ENCODE assay signal across 8 mouse cellular contexts in genomic region chr11:119210321-119211100, GRCm38 (mm10). TPM values are rescaled to one million over a fixed set of nuclear protein-coding genes. Genes with fewer than 3 reads are reported as not detected.
DNase-seq lines count a peak whose midpoint lies in the region; ATAC-seq and TF ChIP-seq lines count a peak whose summit lies in the region.

No protein-coding gene starts in this region.

- no peaks in the 10 kb centered on the region for H3K27me3 ChIP-seq in lung, postnatal 0 days (replicated peaks; ENCODE audit: insufficient read depth, low read length)

- WGBS in lung, postnatal 0 days = 55% methylated on average over 32 of the region's 32 CpGs

- no peak overlapping the region for H3K4me3 ChIP-seq in lung, postnatal 0 days (ENCODE audit: low read depth, low read length)

- H3K36me3 ChIP-seq in lung, postnatal 0 days (ENCODE audit: insufficient read depth, low read length) = peaks cover 14% of the 10 kb centered on the region

- no peak overlapping the region for H3K27ac ChIP-seq in lung, postnatal 0 days (ENCODE audit: low read length)

- no peak for TF ChIP-seq EP300 in lung, postnatal 0 days (IDR thresholded peaks at IDR 0.05)

- no peak overlapping the region for H3K9ac ChIP-seq in lung, postnatal 0 days (replicated peaks; ENCODE audit: low read depth)

- peak; percentile 57; the same call in 1 of the 2 replicates for ATAC-seq in frontal cortex, adult (ENCODE audit: low TSS enrichment)
- no peak for ATAC-seq in lung, postnatal 0 days
- ATAC-seq in CD4-positive, CD25-positive, alpha-beta regulatory T cell, adult 4 months = no peak

- peaks cover 19% of the 10 kb centered on the region for H3K4me1 ChIP-seq in lung, postnatal 0 days (ENCODE audit: insufficient read depth, low read depth, low read length)

- no peak overlapping the region for H3K4me2 ChIP-seq in lung, postnatal 0 days (replicated peaks; ENCODE audit: low read depth, low read length)

- peak; percentile 25 for TF ChIP-seq CTCF in lung, postnatal 0 days (IDR thresholded peaks at IDR 0.05)

- DNase-seq in frontal cortex, postnatal 14 days (ENCODE audit: low spot score in 2 of 2) = no peak
- DNase-seq in adipocyte (ENCODE audit: low spot score) = peak; percentile 84
- peak; percentile 75 to 79 for DNase-seq in frontal cortex, postnatal 36 days (ENCODE audit: low spot score in 2 of 2)
- peak; percentile 86 for DNase-seq in heart, postnatal 4 days
- peak; percentile 49 for DNase-seq in lung, postnatal 0 days (ENCODE audit: low spot score)
- no peak for DNase-seq in thymus, postnatal 0 days (ENCODE audit: low spot score)

- no peaks in the 10 kb centered on the region for H3K9me3 ChIP-seq in lung, postnatal 0 days (ENCODE audit: low read length)

RNA-seq across cellular contexts. Expression of gene Tbc1d16, which starts 17.8 kb away (rescaled TPM):
- total RNA-seq in heart, postnatal 4 days (2021) = 10 to 100 TPM; 60.5 to 63.4 TPM
- 11.9 and 12.9 TPM in 2 replicates for polyA plus RNA-seq in lung, postnatal 0 days (2015; fragmentation: Nextera tagmentation; extraction: Ambion mirVana)
- polyA plus RNA-seq in thymus, postnatal 0 days (2015; fragmentation: Nextera tagmentation; extraction: Ambion mirVana) = 5.3 and 5.9 TPM in 2 replicates
- 1 to 10 TPM in 1 of 2 experiments, under 1 TPM in 1; 0.72 to 1.0 TPM for polyA plus RNA-seq in CD4-positive, CD25-positive, alpha-beta regulatory T cell, adult 4 months (2017; shearing (Covaris generic))

RNA-seq across cellular contexts. Expression of gene Ccdc40, which starts 17.9 kb away (rescaled TPM):
- 1 to 10 TPM in 1 of 2 experiments, under 1 TPM in 1; 0.27 to 1.4 TPM for total RNA-seq in heart, postnatal 4 days (2021)
- 6.1 and 6.3 TPM in 2 replicates for polyA plus RNA-seq in lung, postnatal 0 days (2015; fragmentation: Nextera tagmentation; extraction: Ambion mirVana)
- 4.6 and 5.3 TPM in 2 replicates for polyA plus RNA-seq in thymus, postnatal 0 days (2015; fragmentation: Nextera tagmentation; extraction: Ambion mirVana)
- polyA plus RNA-seq in CD4-positive, CD25-positive, alpha-beta regulatory T cell, adult 4 months (2017; shearing (Covaris generic)) = 1 to 10 TPM; 2.9 to 3.6 TPM

RNA-seq across cellular contexts. Expression of gene Gaa, which starts 57.2 kb away (rescaled TPM):
- total RNA-seq in heart, postnatal 4 days (2021) = 10 to 100 TPM; 52.1 to 53.2 TPM
- 39.1 and 45.1 TPM in 2 replicates for polyA plus RNA-seq in lung, postnatal 0 days (2015; fragmentation: Nextera tagmentation; extraction: Ambion mirVana)
- polyA plus RNA-seq in thymus, postnatal 0 days (2015; fragmentation: Nextera tagmentation; extraction: Ambion mirVana) = 25.6 and 29.6 TPM in 2 replicates
- 10 to 100 TPM; 11.5 to 27.8 TPM for polyA plus RNA-seq in CD4-positive, CD25-positive, alpha-beta regulatory T cell, adult 4 months (2017; shearing (Covaris generic))

Comparison
In these comparisons a context has a peak if more than half of its experiments do, and no peak if none do; other contexts are left out.
1. DNase-seq: peak in adipocyte (single experiment), frontal cortex, postnatal 36 days (2 of 2), heart, postnatal 4 days (single experiment) and lung, postnatal 0 days (single experiment); none in frontal cortex, postnatal 14 days (0 of 2) and thymus, postnatal 0 days (single experiment).